Mouse (Mus musculus) forebrain, embryonic 15.5 days (tissue): ENCODE measurements at regions not wholly inside any gene's neighbourhood (a gene's known extent, or its start where the extent isn't known, plus 50 kb on each side); places are given as distances from the start of the nearest gene placed in this dataset.
A peak's percentile ranks its signal among the peaks of the same experiment; 100 is the strongest.

Experiments
- ATAC-seq: fragments of 200-750 bp; cut with Nextera tagmentation; replicated peaks from 2 replicates; pipeline ENCODE4 v1.8.0; 2017; ENCODE audit warnings: mild to moderate bottlenecking, moderate TSS enrichment, moderate library complexity
- H3K27ac ChIP-seq: fragments of 300-500 bp; sonication (generic); replicated peaks from 2 replicates; pipeline ENCODE4 v1.5.1; 2015; ENCODE audit warnings: mild to moderate bottlenecking, inconsistent platforms
- H3K27me3 ChIP-seq: fragments of 300-500 bp; sonication (generic); 2 replicates; pipeline ENCODE4 v1.6.1; 2015; ENCODE audit warnings: inconsistent platforms
- H3K36me3 ChIP-seq: fragments of 300-500 bp; sonication (generic); 2 replicates; pipeline ENCODE4 v1.6.1; 2015; ENCODE audit warnings: mild to moderate bottlenecking, inconsistent platforms
- H3K4me1 ChIP-seq: fragments of 300-500 bp; sonication (generic); 2 replicates; pipeline ENCODE4 v1.6.1; 2015; ENCODE audit warnings: inconsistent platforms
- H3K4me2 ChIP-seq: fragments of 300-500 bp; sonication (generic); replicated peaks from 2 replicates; pipeline ENCODE4 v1.6.1; 2015; ENCODE audit warnings: mild to moderate bottlenecking, inconsistent platforms
- H3K4me3 ChIP-seq: fragments of 300-500 bp; sonication (generic); 2 replicates; pipeline ENCODE4 v1.5.1; 2015; ENCODE audit warnings: mild to moderate bottlenecking, inconsistent platforms
- H3K9ac ChIP-seq: fragments of 300-500 bp; sonication (generic); replicated peaks from 2 replicates; pipeline ENCODE4 v1.6.1; 2015; ENCODE audit warnings: mild to moderate bottlenecking, inconsistent platforms
- H3K9me3 ChIP-seq: fragments of 300-500 bp; sonication (generic); 2 replicates; pipeline ENCODE4 v1.6.1; 2016; ENCODE audit warnings: inconsistent platforms
- WGBS: fragments of 180-500 bp; shearing (Covaris S2); methylation state at CpG from one replicate; pipeline ENCODE4 v1.1.7; 2015; ENCODE audit warnings: mixed read lengths; 5-methylcytosine and 5-hydroxymethylcytosine counted together

GRCm38 (mm10) chr16:24222759-24223526, 170.4 kb upstream of the Lpp start:
- H3K9me3 ChIP-seq: no peaks in the 10 kb centered on the region
- H3K27ac ChIP-seq: no peak overlapping the region
- peaks cover 4% of the 10 kb centered on the region for H3K4me1 ChIP-seq
- 81% methylated on average over 5 of the region's 5 CpGs for WGBS
- no peaks in the 10 kb centered on the region for H3K27me3 ChIP-seq
- no peak overlapping the region for H3K4me2 ChIP-seq
- no peak overlapping the region for H3K4me3 ChIP-seq
- H3K36me3 ChIP-seq: no peaks in the 10 kb centered on the region
- no peak for ATAC-seq
- no peak overlapping the region for H3K9ac ChIP-seq

DNA sequence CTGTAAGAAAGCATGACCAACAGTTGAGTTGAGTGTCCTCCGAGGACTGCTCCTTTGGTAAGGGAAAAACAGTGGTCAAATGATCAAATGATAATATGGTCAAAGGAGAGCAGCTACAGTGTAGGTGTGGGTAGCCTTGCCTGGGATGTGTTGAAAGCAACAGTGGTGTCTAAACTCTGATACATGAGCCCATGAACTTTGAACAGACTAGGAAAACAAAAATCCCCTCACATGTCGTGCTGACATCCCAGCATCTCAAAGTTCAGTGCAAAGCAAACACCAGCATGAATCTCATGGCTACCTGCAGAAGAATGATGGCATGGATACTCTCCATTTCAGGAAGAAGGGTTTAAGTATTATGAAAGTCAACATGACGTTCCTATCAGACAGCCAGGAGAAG, 171.3 kb upstream of the Lpp start:
- WGBS: 94% methylated on average over 3 of the region's 3 CpGs
- H3K4me3 ChIP-seq: no peak overlapping the region
- H3K9me3 ChIP-seq: no peaks in the 10 kb centered on the region
- peaks cover 4% of the 10 kb centered on the region for H3K4me1 ChIP-seq
- no peak overlapping the region for H3K9ac ChIP-seq
- ATAC-seq: no peak
- H3K27ac ChIP-seq: no peak overlapping the region
- H3K4me2 ChIP-seq: no peak overlapping the region
- H3K27me3 ChIP-seq: no peaks in the 10 kb centered on the region
- H3K36me3 ChIP-seq: no peaks in the 10 kb centered on the region

DNA sequence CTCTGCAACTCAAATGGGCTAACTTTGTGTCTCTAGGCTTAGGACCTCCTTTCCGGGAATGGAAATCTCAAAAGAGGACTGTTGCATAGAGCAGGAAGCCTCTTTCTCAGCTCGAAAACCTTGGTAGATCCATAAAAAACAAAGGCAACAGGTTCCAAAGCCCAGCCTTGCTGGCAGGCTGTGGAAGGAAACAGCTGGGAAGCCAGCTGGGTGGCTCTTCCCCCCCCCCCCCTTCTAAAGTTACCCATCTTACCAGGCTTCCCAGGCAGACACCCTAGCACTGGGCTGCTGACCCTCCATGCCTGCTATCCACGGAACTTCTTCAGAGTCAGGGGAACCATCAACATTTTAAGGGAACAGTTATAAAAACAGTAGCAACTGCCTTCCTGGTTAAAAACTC, 172.7 kb upstream of the Lpp start:
- Histone ChIP-seq H3K36me3 (no peaks in the 10 kb centered on the region), H3K4me1 (peaks cover 4% of the 10 kb centered on the region), H3K27ac (no peak overlapping the region), H3K4me2 (no peak overlapping the region), H3K27me3 (no peaks in the 10 kb centered on the region), H3K9me3 (no peaks in the 10 kb centered on the region), H3K4me3 (no peak overlapping the region), H3K9ac (no peak overlapping the region)
- no peak for ATAC-seq
- WGBS: 87% methylated on average over 3 of the region's 3 CpGs

GRCm38 (mm10) chr16:24219691-24220090, 173.6 kb upstream of the Lpp start:
- no peaks in the 10 kb centered on the region for H3K36me3 ChIP-seq
- no peaks in the 10 kb centered on the region for H3K9me3 ChIP-seq
- no peak overlapping the region for H3K4me2 ChIP-seq
- H3K9ac ChIP-seq: no peak overlapping the region
- H3K27ac ChIP-seq: no peak overlapping the region
- peaks cover 4% of the 10 kb centered on the region for H3K4me1 ChIP-seq
- no peaks in the 10 kb centered on the region for H3K27me3 ChIP-seq
- H3K4me3 ChIP-seq: no peak overlapping the region
- WGBS: 87% methylated on average over 9 of the region's 9 CpGs
- no peak for ATAC-seq

- no peak for ATAC-seq
- 49% methylated on average over 4 of the region's 4 CpGs for whole genome bisulfite sequencing
- Histone ChIP-seq H3K4me2 (no peak overlapping the region), H3K9ac (no peak overlapping the region), H3K4me1 (peaks cover 4% of the 10 kb centered on the region), H3K4me3 (no peak overlapping the region), H3K27me3 (no peaks in the 10 kb centered on the region), H3K36me3 (no peaks in the 10 kb centered on the region), H3K27ac (no peak overlapping the region), H3K9me3 (no peaks in the 10 kb centered on the region)
These were observed 174.5 kb upstream of the Lpp start for GRCm38 (mm10) chr16:24218850-24219185.

- H3K9ac ChIP-seq: no peak overlapping the region
- H3K4me3 ChIP-seq: no peak overlapping the region
- H3K27me3 ChIP-seq: no peaks in the 10 kb centered on the region
- WGBS: 22% methylated on average over 14 of the region's 14 CpGs
- H3K4me2 ChIP-seq: no peak overlapping the region
- no peaks in the 10 kb centered on the region for H3K9me3 ChIP-seq
- no peak overlapping the region for H3K27ac ChIP-seq
- peaks cover 4% of the 10 kb centered on the region for H3K4me1 ChIP-seq
- no peaks in the 10 kb centered on the region for H3K36me3 ChIP-seq
- ATAC-seq: peak; percentile 64
These were observed 175.0 kb upstream of the Lpp start for GRCm38 (mm10) chr16:24218162-24218849.

GRCm38 (mm10) chr16:24216828-24217227, 176.5 kb upstream of the Lpp start:
- no peak overlapping the region for H3K4me3 ChIP-seq
- H3K36me3 ChIP-seq: no peaks in the 10 kb centered on the region
- WGBS: 96% methylated on average over 5 of the region's 5 CpGs
- no peak overlapping the region for H3K4me2 ChIP-seq
- no peak for ATAC-seq
- no peak overlapping the region for H3K9ac ChIP-seq
- no peak overlapping the region for H3K27ac ChIP-seq
- H3K4me1 ChIP-seq: peaks cover 4% of the 10 kb centered on the region
- H3K9me3 ChIP-seq: no peaks in the 10 kb centered on the region
- no peaks in the 10 kb centered on the region for H3K27me3 ChIP-seq

GRCm38 (mm10) chr16:24215353-24215752, 178.0 kb upstream of the Lpp start:
- H3K9ac ChIP-seq: no peak overlapping the region
- H3K27me3 ChIP-seq: no peaks in the 10 kb centered on the region
- no peak for ATAC-seq
- no peak overlapping the region for H3K27ac ChIP-seq
- H3K4me2 ChIP-seq: no peak overlapping the region
- H3K9me3 ChIP-seq: no peaks in the 10 kb centered on the region
- 94% methylated on average over 8 of the region's 8 CpGs for WGBS
- no peaks in the 10 kb centered on the region for H3K36me3 ChIP-seq
- peaks cover 4% of the 10 kb centered on the region for H3K4me1 ChIP-seq
- no peak overlapping the region for H3K4me3 ChIP-seq

- Histone ChIP-seq H3K4me1 (peaks cover 4% of the 10 kb centered on the region), H3K9me3 (no peaks in the 10 kb centered on the region), H3K9ac (no peak overlapping the region), H3K27me3 (no peaks in the 10 kb centered on the region), H3K27ac (no peak overlapping the region), H3K4me3 (no peak overlapping the region), H3K36me3 (no peaks in the 10 kb centered on the region), H3K4me2 (no peak overlapping the region)
- WGBS: 84% methylated on average over 3 of the region's 3 CpGs
- no peak for ATAC-seq
These were observed 179.7 kb upstream of the Lpp start for GRCm38 (mm10) chr16:24213577-24213976.

GRCm38 (mm10) chr16:24212702-24213101, 180.6 kb upstream of the Lpp start:
- Histone ChIP-seq H3K4me2 (no peak overlapping the region), H3K9me3 (no peaks in the 10 kb centered on the region), H3K4me3 (no peak overlapping the region), H3K27ac (no peak overlapping the region), H3K4me1 (no peaks in the 10 kb centered on the region), H3K27me3 (no peaks in the 10 kb centered on the region), H3K36me3 (no peaks in the 10 kb centered on the region), H3K9ac (no peak overlapping the region)
- 85% methylated on average over 2 of the region's 2 CpGs for WGBS
- no peak for ATAC-seq

DNA sequence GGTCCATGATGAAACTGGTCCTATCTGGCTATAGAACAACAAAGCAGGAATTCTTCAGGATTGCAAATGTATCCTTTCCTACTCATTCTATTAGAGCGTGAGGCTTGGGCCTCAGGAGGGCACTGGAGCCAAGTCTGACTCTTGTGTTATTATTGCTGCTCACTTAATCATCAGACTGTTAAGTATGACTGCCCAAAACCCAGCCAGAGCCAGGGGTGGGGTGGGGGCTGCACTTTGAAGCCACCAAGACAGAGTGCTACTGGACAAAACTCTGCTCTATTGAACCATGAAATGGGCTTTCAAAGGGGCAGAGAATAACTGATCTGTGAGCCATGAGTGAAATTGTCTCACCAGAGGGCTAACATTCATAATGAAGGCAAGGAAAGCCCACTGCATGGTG, 181.7 kb upstream of the Lpp start:
- Histone ChIP-seq H3K27me3 (no peaks in the 10 kb centered on the region), H3K4me3 (no peak overlapping the region), H3K4me1 (no peaks in the 10 kb centered on the region), H3K27ac (no peak overlapping the region), H3K36me3 (no peaks in the 10 kb centered on the region), H3K9me3 (no peaks in the 10 kb centered on the region), H3K4me2 (no peak overlapping the region), H3K9ac (no peak overlapping the region)
- WGBS: 62% methylated on average over 1 of the region's 1 CpGs
- ATAC-seq: no peak

DNA sequence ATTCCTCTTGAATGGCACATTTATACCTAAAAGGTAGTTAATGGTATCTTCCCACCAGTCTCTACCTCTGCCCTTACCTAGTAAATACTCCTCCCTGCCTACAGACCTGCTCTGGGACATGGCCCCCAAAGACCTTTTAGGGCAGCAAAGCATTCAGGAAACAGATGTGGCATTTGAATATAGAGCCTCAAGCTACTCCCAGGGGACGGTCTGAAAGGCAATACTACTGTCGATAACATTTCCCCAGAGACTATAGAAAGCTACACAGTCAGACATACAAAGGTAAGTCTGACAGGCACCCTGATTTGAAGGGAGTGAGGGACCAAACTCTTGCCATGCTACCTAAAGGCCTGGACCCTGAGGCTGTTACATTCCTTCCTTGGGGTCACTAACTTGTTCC, 184.4 kb upstream of the Lpp start:
- Histone ChIP-seq H3K9ac (no peak overlapping the region), H3K4me3 (no peak overlapping the region), H3K4me2 (no peak overlapping the region), H3K4me1 (no peaks in the 10 kb centered on the region), H3K36me3 (no peaks in the 10 kb centered on the region), H3K27me3 (no peaks in the 10 kb centered on the region), H3K27ac (no peak overlapping the region), H3K9me3 (no peaks in the 10 kb centered on the region)
- WGBS: 84% methylated on average over 2 of the region's 2 CpGs
- no peak for ATAC-seq

- H3K9ac ChIP-seq: no peak overlapping the region
- no peak overlapping the region for H3K4me2 ChIP-seq
- no peaks in the 10 kb centered on the region for H3K9me3 ChIP-seq
- no peaks in the 10 kb centered on the region for H3K27me3 ChIP-seq
- no peaks in the 10 kb centered on the region for H3K36me3 ChIP-seq
- ATAC-seq: no peak
- no peaks in the 10 kb centered on the region for H3K4me1 ChIP-seq
- no peak overlapping the region for H3K4me3 ChIP-seq
- no peak overlapping the region for H3K27ac ChIP-seq
- WGBS: 95% methylated on average over 2 of the region's 2 CpGs
These were observed 185.2 kb upstream of the Lpp start for GRCm38 (mm10) chr16:24208118-24208517.
